Mouse (Mus musculus): ENCODE measurements around the gene Ugt1a9. TPM values are rescaled to one million over a fixed set of nuclear protein-coding genes. Genes with fewer than 3 reads are reported as not detected.
"Not testable (repeated sequence)": the region's sequence is repeated elsewhere in the genome, so short reads cannot be mapped to it uniquely, and the experiment has no call there.

Ugt1a9 gene
- polyA plus RNA-seq, 1 experiment: not detected

DNA sequence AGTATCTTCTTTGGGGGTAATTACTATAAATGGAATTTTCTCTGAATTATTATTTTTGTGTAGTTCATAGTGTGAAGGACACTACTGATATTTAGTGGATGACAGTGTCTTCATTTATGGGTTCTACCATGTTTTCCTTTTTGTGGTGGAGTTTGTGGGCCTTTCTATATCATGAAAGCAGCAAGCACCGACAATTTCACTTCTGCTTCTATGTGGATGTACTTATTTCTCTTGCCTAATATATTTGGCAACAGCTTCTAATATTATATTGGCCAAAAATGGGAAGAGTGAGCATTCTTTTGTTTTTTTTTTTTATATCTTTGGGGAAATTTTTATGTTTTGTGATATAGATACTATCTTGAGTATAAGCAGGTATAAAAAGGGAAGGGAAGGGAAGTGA is 11.1 kb downstream of the Ugt1a9 start:
- H3K36me3 ChIP-seq (ENCODE audit: control insufficient read depth): no peaks in the 10 kb centered on the region
- H3K27me3 ChIP-seq (ENCODE audit: control insufficient read depth): no peaks in the 10 kb centered on the region
- H3K9me3 ChIP-seq (ENCODE audit: control insufficient read depth, low read length): no peaks in the 10 kb centered on the region
- no peak for TF ChIP-seq TAL1 (IDR thresholded peaks at IDR 0.05; ENCODE audit: low read length)
- no peak for TF ChIP-seq GATA1 (IDR thresholded peaks at IDR 0.05; ENCODE audit: low read length)
- H3K4me3 ChIP-seq (replicated peaks): no peak overlapping the region
- no peaks in the 10 kb centered on the region for H3K4me1 ChIP-seq (ENCODE audit: control insufficient read depth)

DNA sequence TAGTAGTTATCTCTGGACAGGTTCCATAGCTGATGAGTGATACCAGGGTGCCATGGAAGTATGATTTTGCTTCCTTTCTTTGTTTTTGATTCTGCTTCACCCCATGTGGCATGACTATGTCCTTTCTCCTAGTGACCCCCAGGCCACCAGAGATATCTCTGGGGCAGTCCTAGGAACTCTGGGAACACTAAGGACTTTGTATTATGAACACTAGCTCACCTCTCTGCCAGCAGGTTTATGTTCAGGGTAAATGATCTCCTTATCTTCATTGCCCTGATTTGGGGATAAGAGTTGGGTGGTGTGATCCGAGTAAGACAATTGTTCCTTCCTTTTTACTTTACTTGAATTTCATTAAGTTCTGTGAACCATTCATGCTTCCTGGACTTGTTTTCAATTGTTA is 15.5 kb downstream of the Ugt1a9 start:
- no peaks in the 10 kb centered on the region for H3K36me3 ChIP-seq (ENCODE audit: control insufficient read depth)
- TF ChIP-seq GATA1 (IDR thresholded peaks at IDR 0.05; ENCODE audit: low read length) (no peak), TAL1 (IDR thresholded peaks at IDR 0.05; ENCODE audit: low read length) (no peak)
- no peaks in the 10 kb centered on the region for H3K27me3 ChIP-seq (ENCODE audit: control insufficient read depth)
- no peak overlapping the region for H3K4me3 ChIP-seq (replicated peaks)
- H3K9me3 ChIP-seq (ENCODE audit: control insufficient read depth, low read length): no peaks in the 10 kb centered on the region
- H3K4me1 ChIP-seq (ENCODE audit: control insufficient read depth): no peaks in the 10 kb centered on the region

DNA sequence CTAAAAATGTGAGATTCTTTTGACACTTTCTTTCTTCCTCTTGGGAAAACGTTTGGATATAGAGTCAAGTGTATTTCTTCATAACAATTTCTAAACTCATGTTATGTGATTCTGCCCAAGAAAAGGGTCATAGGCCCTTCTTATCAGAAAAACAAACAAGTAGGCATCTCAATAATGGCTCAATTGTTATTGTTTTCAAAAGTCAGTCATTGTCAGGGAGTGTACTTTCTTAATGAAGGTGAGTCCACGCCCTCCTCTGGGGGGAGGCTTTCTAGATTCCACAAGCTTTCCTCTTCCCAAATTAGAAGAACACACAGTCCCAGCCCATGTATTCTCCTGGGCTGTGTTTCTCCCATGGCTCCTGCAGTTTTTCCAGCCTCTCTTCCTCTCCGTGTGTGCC is 16.9 kb downstream of the Ugt1a9 start, which contains the start of gene Ugt1a8:
Gene Ugt1a8, plus strand, starts transcription at position 301 of the 400 bp plus-strand sequence.
- TF ChIP-seq GATA1 (IDR thresholded peaks at IDR 0.05; ENCODE audit: low read length): no peak
- Histone ChIP-seq H3K27me3 (ENCODE audit: control insufficient read depth) (no peaks in the 10 kb centered on the region), H3K9me3 (ENCODE audit: control insufficient read depth, low read length) (no peaks in the 10 kb centered on the region), H3K4me3 (replicated peaks) (no peak within 1 kb of the TSS), H3K36me3 (ENCODE audit: control insufficient read depth) (no peaks in the 10 kb centered on the region), H3K4me1 (ENCODE audit: control insufficient read depth) (no peaks in the 10 kb centered on the region)

DNA sequence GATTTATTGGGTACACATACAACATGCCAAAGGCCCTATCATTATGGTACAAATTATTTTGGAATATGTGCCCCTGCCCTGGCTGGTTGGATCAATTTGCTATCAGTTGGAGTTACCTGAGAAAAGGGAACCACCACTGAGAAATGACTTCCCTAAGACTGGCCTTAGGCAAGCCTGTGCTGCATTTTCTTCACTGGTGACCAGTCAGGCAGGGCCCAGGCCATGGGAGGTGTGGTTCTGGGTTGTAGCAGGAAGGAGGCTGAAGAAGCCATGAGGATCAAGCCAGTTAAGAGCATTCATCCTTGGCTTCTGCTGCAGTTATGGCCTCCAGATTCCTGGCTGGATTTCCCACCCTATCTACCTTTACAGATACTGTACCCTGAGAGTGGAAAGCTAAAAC is 21.7 kb downstream of the Ugt1a9 start:
- no peaks in the 10 kb centered on the region for H3K36me3 ChIP-seq (ENCODE audit: control insufficient read depth)
- H3K4me3 ChIP-seq (replicated peaks): no peak overlapping the region
- H3K27me3 ChIP-seq (ENCODE audit: control insufficient read depth): no peaks in the 10 kb centered on the region
- no peaks in the 10 kb centered on the region for H3K4me1 ChIP-seq (ENCODE audit: control insufficient read depth)
- TF ChIP-seq GATA1 (IDR thresholded peaks at IDR 0.05; ENCODE audit: low read length) (no peak), TAL1 (IDR thresholded peaks at IDR 0.05; ENCODE audit: low read length) (no peak)
- no peaks in the 10 kb centered on the region for H3K9me3 ChIP-seq (ENCODE audit: control insufficient read depth, low read length)

DNA sequence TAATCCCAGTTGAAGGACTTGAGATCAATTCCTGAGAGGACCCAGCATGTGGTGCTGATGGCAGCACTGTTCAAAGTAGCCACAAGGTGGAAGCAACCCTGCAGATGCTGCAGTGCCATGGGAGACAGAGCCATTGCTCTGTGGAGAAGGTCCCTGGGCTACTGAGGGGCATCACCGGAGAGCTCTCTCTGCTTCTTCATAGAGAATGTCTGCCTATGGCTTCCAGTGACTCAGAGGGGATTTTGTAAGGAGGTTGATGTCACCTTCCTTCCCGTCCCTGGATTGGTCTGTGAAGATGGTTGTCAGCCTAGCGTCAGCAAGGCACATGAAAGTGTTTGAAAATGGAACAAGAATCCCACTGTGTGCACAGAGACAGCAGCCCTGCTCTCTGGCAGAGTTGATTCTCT is 23.7 kb downstream of the Ugt1a9 start:
- H3K36me3 ChIP-seq (ENCODE audit: control insufficient read depth); H3K4me3 ChIP-seq (replicated peaks); H3K4me1 ChIP-seq (ENCODE audit: control insufficient read depth); H3K27me3 ChIP-seq (ENCODE audit: control insufficient read depth); H3K9me3 ChIP-seq (ENCODE audit: control insufficient read depth, low read length): not testable (repeated sequence)

DNA sequence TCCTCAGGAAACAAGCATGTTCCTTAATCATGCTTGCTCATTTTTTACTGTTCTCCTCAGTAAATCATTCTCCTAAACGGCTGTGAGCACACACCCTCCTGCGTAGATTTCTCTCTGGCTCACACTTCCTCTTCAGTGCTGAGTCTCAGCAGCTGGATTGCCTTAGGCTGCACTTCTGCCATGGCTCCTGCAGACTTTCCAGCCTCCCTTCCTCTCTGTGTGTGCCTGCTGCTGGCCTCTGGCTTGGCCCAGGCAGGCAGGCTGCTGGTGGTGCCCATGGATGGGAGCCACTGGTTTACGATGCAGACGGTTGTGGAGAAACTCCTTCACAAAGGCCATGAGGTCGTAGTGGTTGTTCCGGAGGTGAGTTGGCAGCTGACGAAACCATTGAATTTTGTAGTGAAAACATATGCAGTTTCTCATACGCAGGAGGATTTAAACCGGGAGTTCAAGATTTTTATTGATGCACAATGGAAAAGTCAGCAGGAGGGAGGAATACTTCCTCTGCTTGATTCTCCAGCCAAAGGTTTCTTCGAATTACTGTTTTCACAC is 24.4 kb downstream of the Ugt1a9 start, which contains the start of gene Ugt1a7c:
Gene Ugt1a7c, plus strand, starts transcription at position 122 of the 552 bp plus-strand sequence.
- TF ChIP-seq GATA1 (IDR thresholded peaks at IDR 0.05; ENCODE audit: low read length) (no peak), TAL1 (IDR thresholded peaks at IDR 0.05; ENCODE audit: low read length) (no peak)
- H3K36me3 ChIP-seq (ENCODE audit: control insufficient read depth): no peaks in the 10 kb centered on the region
- H3K9me3 ChIP-seq (ENCODE audit: control insufficient read depth, low read length): no peaks in the 10 kb centered on the region
- no peak within 1 kb of the TSS for H3K4me3 ChIP-seq (replicated peaks)
- H3K4me1 ChIP-seq (ENCODE audit: control insufficient read depth): no peaks in the 10 kb centered on the region
- H3K27me3 ChIP-seq (ENCODE audit: control insufficient read depth): no peaks in the 10 kb centered on the region

DNA sequence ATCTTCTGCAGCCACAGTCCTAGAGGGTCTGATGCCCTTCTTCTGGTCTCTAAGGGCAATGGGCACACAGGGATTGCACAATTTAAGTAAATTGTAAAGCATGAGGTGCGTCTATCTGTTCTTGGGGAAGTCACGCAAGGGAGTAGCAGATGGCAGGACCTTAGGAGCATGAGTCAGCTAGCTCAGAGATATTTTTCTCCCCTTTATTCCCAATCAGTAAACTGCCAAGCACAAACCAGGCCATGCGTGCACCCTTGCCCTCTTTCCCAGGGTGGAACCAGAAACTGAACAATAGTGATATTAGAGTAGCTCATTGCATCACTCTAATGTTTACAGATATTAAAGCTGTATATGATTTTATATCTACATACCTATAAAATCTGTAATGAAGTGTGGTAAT is 27.9 kb downstream of the Ugt1a9 start:
- H3K36me3 ChIP-seq (ENCODE audit: control insufficient read depth); H3K4me1 ChIP-seq (ENCODE audit: control insufficient read depth); H3K27me3 ChIP-seq (ENCODE audit: control insufficient read depth); H3K9me3 ChIP-seq (ENCODE audit: control insufficient read depth, low read length); H3K4me3 ChIP-seq (replicated peaks): not testable (repeated sequence)

DNA sequence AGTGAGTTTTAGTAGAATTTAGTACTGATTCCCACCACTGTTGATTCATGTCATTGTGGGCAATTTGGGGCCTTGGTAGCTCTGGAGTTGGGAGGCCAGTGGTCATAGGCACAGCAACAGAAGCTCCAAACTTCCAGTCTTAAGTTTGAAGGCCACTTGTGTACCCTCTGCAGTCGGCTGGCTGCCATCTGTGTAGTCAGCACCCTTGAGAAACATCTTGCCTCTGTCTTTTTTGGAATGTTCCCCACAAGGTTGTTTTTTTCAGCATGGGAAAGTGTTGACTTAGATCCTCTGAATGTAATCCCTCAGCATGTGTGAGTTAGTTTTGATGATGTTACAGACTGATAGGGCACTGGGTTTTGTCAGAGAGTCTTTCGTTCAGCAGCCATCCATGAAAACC is 29.1 kb downstream of the Ugt1a9 start:
- not testable (repeated sequence) for H3K9me3 ChIP-seq (ENCODE audit: control insufficient read depth, low read length); H3K4me1 ChIP-seq (ENCODE audit: control insufficient read depth); H3K4me3 ChIP-seq (replicated peaks); H3K27me3 ChIP-seq (ENCODE audit: control insufficient read depth); H3K36me3 ChIP-seq (ENCODE audit: control insufficient read depth)

DNA sequence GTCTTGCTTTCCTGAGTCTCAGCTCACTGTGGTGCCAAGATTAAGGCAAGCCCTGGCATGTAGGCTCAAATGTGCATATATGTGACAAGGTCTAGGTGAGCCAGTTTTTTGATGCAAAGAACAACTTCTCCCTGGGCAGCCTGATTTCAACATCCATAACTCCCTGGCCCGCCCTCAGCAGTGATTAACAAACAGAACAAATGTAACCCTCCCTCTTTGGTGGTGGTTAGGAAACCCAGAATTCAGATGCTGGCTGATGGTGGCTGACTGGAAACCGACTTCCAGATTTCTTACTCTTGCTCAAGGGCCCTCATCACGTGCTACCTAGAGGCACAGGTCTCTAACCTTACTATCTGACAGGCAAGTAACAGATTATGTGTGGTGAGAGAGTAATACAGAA is 32.4 kb downstream of the Ugt1a9 start, which contains the start of gene Ugt1a6b:
Gene Ugt1a6b, plus strand, starts transcription at position 234 of the 400 bp plus-strand sequence.
- not testable (repeated sequence) for H3K36me3 ChIP-seq (ENCODE audit: control insufficient read depth); H3K4me1 ChIP-seq (ENCODE audit: control insufficient read depth); H3K27me3 ChIP-seq (ENCODE audit: control insufficient read depth); H3K9me3 ChIP-seq (ENCODE audit: control insufficient read depth, low read length)
- peak within 1 kb of the TSS; percentile 6 for H3K4me3 ChIP-seq (replicated peaks)

DNA sequence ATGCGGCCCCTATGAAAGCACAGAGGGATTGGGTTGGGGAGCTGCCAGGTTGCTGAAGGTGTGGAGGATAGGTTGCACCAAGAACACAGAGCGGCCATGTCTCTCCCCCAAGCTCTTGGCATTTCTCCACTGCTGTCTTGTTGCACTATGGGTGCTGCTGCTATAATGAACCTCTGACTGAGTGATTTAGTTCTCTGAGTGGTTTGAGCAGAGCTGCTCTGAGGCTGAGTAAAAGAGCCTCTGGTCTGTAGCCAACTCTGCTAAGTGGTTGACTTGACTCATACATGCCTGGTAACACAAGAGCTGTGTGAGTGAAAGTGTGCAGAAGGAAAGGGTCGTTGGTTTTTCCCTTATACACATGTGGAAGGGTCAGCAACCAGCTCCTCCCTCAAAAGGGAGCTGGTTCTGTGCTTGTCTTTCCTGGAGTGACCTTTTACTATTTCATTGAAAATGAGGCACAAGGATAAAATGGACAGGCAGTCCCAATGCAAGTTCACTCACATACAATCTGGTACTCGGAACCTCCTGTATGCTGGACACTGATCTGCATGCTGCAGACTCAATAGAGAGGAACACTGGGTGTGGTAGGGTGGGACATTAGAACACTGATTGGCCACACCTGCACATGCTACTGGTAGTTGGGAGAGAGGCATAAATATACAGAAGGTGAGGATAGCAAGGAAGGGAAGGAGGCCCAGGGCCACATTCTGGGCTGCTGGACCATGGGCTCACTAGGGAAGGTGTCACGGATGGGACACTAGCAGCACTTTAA is 33.3 kb downstream of the Ugt1a9 start:
- peak overlapping the region; percentile 6 for H3K4me3 ChIP-seq (replicated peaks)

More for the DNA sequence above, 33.3 kb downstream of the Ugt1a9 start:
- not testable (repeated sequence) for H3K36me3 ChIP-seq (ENCODE audit: control insufficient read depth); H3K9me3 ChIP-seq (ENCODE audit: control insufficient read depth, low read length); H3K27me3 ChIP-seq (ENCODE audit: control insufficient read depth); H3K4me1 ChIP-seq (ENCODE audit: control insufficient read depth)

All from erythroblast, embryonic 14.5 days (primary cell).